Mouse (Mus musculus) lung, postnatal 0 days (tissue): ENCODE measurements around the gene Lrrc20.

Source experiments
- CTCF ChIP-seq: IDR thresholded peaks from 2 replicates; pipeline ENCODE4 v1.5.1; 2016; ENCODE audit warnings: antibody characterized with exemption, mild to moderate bottlenecking
- EP300 ChIP-seq: IDR thresholded peaks from 2 replicates; pipeline ENCODE4 v1.6.1; 2016; ENCODE audit warnings: antibody characterized with exemption, mild to moderate bottlenecking, control low read depth

- no peak for TF ChIP-seq CTCF
- TF ChIP-seq EP300, result no peak
These were observed 24.2 kb downstream of the Lrrc20 start for GRCm38 (mm10) chr10:61499505-61500466.
